Mouse (Mus musculus) megakaryocyte, embryonic 14.5 days (primary cell): ENCODE data around the gene Col1a1.

Source experiments
- FLI1 ChIP-seq: IDR thresholded peaks from 2 replicates; pipeline ENCODE4 v1.6.1; 2012; ENCODE audit warnings: low read length, inconsistent platforms, mixed read lengths
- GATA1 ChIP-seq: IDR thresholded peaks from 3 replicates; pipeline ENCODE4 v1.6.1; 2012; ENCODE audit warnings: mixed read lengths, low read length, inconsistent platforms, borderline replicate concordance

GRCm38 (mm10) chr11:94928820-94929219 lies 7.2 kb upstream of the Col1a1 start:
- no peak for TF ChIP-seq GATA1
- TF ChIP-seq FLI1: no peak
